Mouse (Mus musculus): ENCODE results near the gene Tpt1.

GRCm38 (mm10) chr14:75819341-75819740 is 25.6 kb upstream of the Tpt1 start:
- TF ChIP-seq EP300 (IDR thresholded peaks at IDR 0.05) (no peak), CTCF (IDR thresholded peaks at IDR 0.05) (no peak)
